Mouse (Mus musculus) adrenal gland, adult 2 months (tissue): ENCODE results near the gene Nrgn. TPM values are rescaled to one million over a fixed set of nuclear protein-coding genes. Genes with fewer than 3 reads are reported as not detected.

Experiments
- DNase-seq: peaks from one replicate; pipeline ENCODE4 v3.0.0; 2021
- polyA plus RNA-seq: library from polyadenylated mRNA; depleted of rRNA; stranded (reverse); fragments of >200 nt; gene quantifications from 2 replicates; pipeline ENCODE4 v1.2.3, GENCODE M21; 2012; rRNA removed
- total RNA-seq, 2 experiments: library from RNA; stranded (reverse); gene quantifications; 2 replicates each; pipeline ENCODE4 v1.2.3; 2021

The Nrgn gene
- total and polyA plus RNA-seq, 3 experiments = 1.5 to 2.8 (median 1.9) TPM

GRCm38 (mm10) chr9:37530031-37530887 lies 22.4 kb downstream of the Nrgn start:
- peak; percentile 84 for DNase-seq

- no peak for DNase-seq
Measured at GRCm38 (mm10) chr9:37528225-37528970, 24.3 kb downstream of the Nrgn start.

GRCm38 (mm10) chr9:37527396-37528224 lies 25.1 kb downstream of the Nrgn start, which contains the start of gene Esam:
Gene Esam, plus strand, starts transcription at chr9:37528078.
- peak; percentile 86 for DNase-seq

- peak; percentile 39 for DNase-seq
Measured at GRCm38 (mm10) chr9:37526443-37527395, 26.0 kb downstream of the Nrgn start.

GRCm38 (mm10) chr9:37525461-37525860 lies 27.2 kb downstream of the Nrgn start:
- no peak for DNase-seq

- no peak for DNase-seq
Measured at GRCm38 (mm10) chr9:37519995-37520394, 32.7 kb downstream of the Nrgn start.

GRCm38 (mm10) chr9:37518991-37519390 lies 33.7 kb downstream of the Nrgn start:
- no peak for DNase-seq

- DNase-seq = no peak
Measured at GRCm38 (mm10) chr9:37517467-37517866, 35.2 kb downstream of the Nrgn start.

- DNase-seq = no peak
Measured at GRCm38 (mm10) chr9:37514456-37514855, 38.2 kb downstream of the Nrgn start.

GRCm38 (mm10) chr9:37512097-37512496 lies 40.6 kb downstream of the Nrgn start:
- no peak for DNase-seq

- DNase-seq = no peak
Measured at GRCm38 (mm10) chr9:37506023-37506422, 46.7 kb downstream of the Nrgn start.

- DNase-seq = no peak
Measured at GRCm38 (mm10) chr9:37504348-37504747, 48.4 kb downstream of the Nrgn start.

GRCm38 (mm10) chr9:37501170-37501569 lies 51.5 kb downstream of the Nrgn start:
- DNase-seq = no peak

GRCm38 (mm10) chr9:37500201-37500600 lies 52.5 kb downstream of the Nrgn start:
- DNase-seq = no peak

- DNase-seq = no peak
Measured at GRCm38 (mm10) chr9:37496325-37496724, 56.4 kb downstream of the Nrgn start.

- no peak for DNase-seq
Measured at GRCm38 (mm10) chr9:37495761-37496160, 56.9 kb downstream of the Nrgn start.

Other genes starting within 250 kb of the Nrgn start
- gene Ccdc15, start 204.5 kb downstream of the Nrgn start, total RNA-seq = 1 to 10 TPM; 2.0 to 2.3 TPM
- gene Ccdc15, start 204.5 kb downstream of the Nrgn start, polyA plus RNA-seq = 3.0 and 3.2 TPM in 2 replicates
- gene Hepacam, start 185.6 kb downstream of the Nrgn start, total RNA-seq = under 1 TPM in 1 of 2 experiments, not detected in 1; 0.23 TPM
- gene Hepacam, start 185.6 kb downstream of the Nrgn start, polyA plus RNA-seq = 0.26 and 0.40 TPM in 2 replicates
- 10 to 100 TPM; 17.3 to 27.0 TPM for gene Robo4, start 151.0 kb downstream of the Nrgn start, total RNA-seq
- gene Robo4, start 151.0 kb downstream of the Nrgn start, polyA plus RNA-seq = 47.5 and 54.0 TPM in 2 replicates
- under 1 TPM; 0.62 to 0.75 TPM for gene Robo3, start 119.7 kb downstream of the Nrgn start, total RNA-seq
- gene Robo3, start 119.7 kb downstream of the Nrgn start, polyA plus RNA-seq = 2.9 and 5.9 TPM in 2 replicates
- 10 to 100 TPM; 15.3 to 22.7 TPM for gene Msantd2, start 63.6 kb downstream of the Nrgn start, total RNA-seq
- 26.0 and 29.9 TPM in 2 replicates for gene Msantd2, start 63.6 kb downstream of the Nrgn start, polyA plus RNA-seq
- gene Esam, start 24.8 kb downstream of the Nrgn start, total RNA-seq = 10 to 100 TPM; 23.5 to 42.4 TPM
- gene Esam, start 24.8 kb downstream of the Nrgn start, polyA plus RNA-seq = 49.2 and 59.1 TPM in 2 replicates
- gene Vsig2, start 13.6 kb downstream of the Nrgn start, total RNA-seq = 1 to 10 TPM; 1.8 to 3.0 TPM
- 8.8 and 8.9 TPM in 2 replicates for gene Vsig2, start 13.6 kb downstream of the Nrgn start, polyA plus RNA-seq
- 10 to 100 TPM; 16.5 to 17.7 TPM for gene Siae, start 2.8 kb upstream of the Nrgn start, total RNA-seq
- gene Siae, start 2.8 kb upstream of the Nrgn start, polyA plus RNA-seq = 4.5 and 4.9 TPM in 2 replicates
- gene Spa17, start 60.8 kb upstream of the Nrgn start, total RNA-seq = 1 to 10 TPM; 3.2 to 4.0 TPM
- 0.51 and 1.3 TPM in 2 replicates for gene Spa17, start 60.8 kb upstream of the Nrgn start, polyA plus RNA-seq
- 10 to 100 TPM; 74.5 to 81.1 TPM for gene Tbrg1, start 104.4 kb upstream of the Nrgn start, total RNA-seq
- 23.7 and 28.7 TPM in 2 replicates for gene Tbrg1, start 104.4 kb upstream of the Nrgn start, polyA plus RNA-seq
- gene Panx3, start 116.3 kb upstream of the Nrgn start, total RNA-seq = under 1 TPM in 1 of 2 experiments, not detected in 1; 0.20 TPM
- 0.10 and 0.46 TPM in 2 replicates for gene Panx3, start 116.3 kb upstream of the Nrgn start, polyA plus RNA-seq
- gene Olfr160, start 163.3 kb upstream of the Nrgn start, total RNA-seq = not detected
- not detected in 2 replicates for gene Olfr160, start 163.3 kb upstream of the Nrgn start, polyA plus RNA-seq
- not detected for gene Olfr874, start 192.2 kb upstream of the Nrgn start, total RNA-seq
- not detected in 2 replicates for gene Olfr874, start 192.2 kb upstream of the Nrgn start, polyA plus RNA-seq
- not detected for gene Olfr875, start 219.0 kb upstream of the Nrgn start, total RNA-seq
- gene Olfr875, start 219.0 kb upstream of the Nrgn start, polyA plus RNA-seq = not detected in 2 replicates